Mouse (Mus musculus) liver, embryonic 15.5 days (tissue): ENCODE measurements around the gene Diexf. TPM values are rescaled to one million over a fixed set of nuclear protein-coding genes. Genes with fewer than 3 reads are reported as not detected.

Experiments
- ATAC-seq: fragments of 200-750 bp; cut with Nextera tagmentation; 2 replicates; pipeline ENCODE4 v1.8.0; 2017; ENCODE audit warnings: moderate number of reproducible peaks, mild to moderate bottlenecking, moderate library complexity; ENCODE audit not compliant: insufficient read depth
- H3K27ac ChIP-seq: fragments of 300-500 bp; sonication (generic); replicated peaks from 2 replicates; pipeline ENCODE4 v1.5.1; 2015; ENCODE audit warnings: mild to moderate bottlenecking, inconsistent platforms
- H3K27me3 ChIP-seq: fragments of 300-500 bp; sonication (generic); 2 replicates; pipeline ENCODE4 v1.6.1; 2015; ENCODE audit warnings: mild to moderate bottlenecking, inconsistent platforms
- H3K36me3 ChIP-seq: fragments of 300-500 bp; sonication (generic); replicated peaks from 2 replicates; pipeline ENCODE4 v1.6.1; 2015; ENCODE audit warnings: moderate library complexity, mild to moderate bottlenecking, inconsistent platforms
- H3K4me1 ChIP-seq: fragments of 300-500 bp; sonication (generic); replicated peaks from 2 replicates; pipeline ENCODE4 v1.6.1; 2015; ENCODE audit warnings: inconsistent platforms
- H3K4me2 ChIP-seq: fragments of 300-500 bp; sonication (generic); 2 replicates; pipeline ENCODE4 v1.6.1; 2015; ENCODE audit warnings: moderate library complexity, mild to moderate bottlenecking, inconsistent platforms
- H3K4me3 ChIP-seq: fragments of 300-500 bp; sonication (generic); replicated peaks from 2 replicates; pipeline ENCODE4 v1.5.1; 2015; ENCODE audit warnings: mild to moderate bottlenecking, inconsistent platforms
- H3K9ac ChIP-seq: fragments of 300-500 bp; sonication (generic); 2 replicates; pipeline ENCODE4 v1.6.1; 2015; ENCODE audit warnings: moderate library complexity, mild to moderate bottlenecking, inconsistent platforms
- H3K9me3 ChIP-seq: fragments of 300-500 bp; sonication (generic); replicated peaks from 2 replicates; pipeline ENCODE4 v1.6.1; 2016; ENCODE audit warnings: inconsistent platforms
- WGBS: fragments of 180-500 bp; shearing (Covaris S2); methylation state at CpG from one replicate; pipeline ENCODE4 v1.1.7; 2015; ENCODE audit warnings: mixed read lengths; ENCODE audit not compliant: insufficient replicate concordance; 5-methylcytosine and 5-hydroxymethylcytosine counted together
- polyA plus RNA-seq: library from polyadenylated mRNA; unstranded; fragments of >200 nt; fragmentation: Nextera tagmentation; extraction: Ambion mirVana; gene quantifications from 2 replicates; pipeline ENCODE4 v1.2.1, GENCODE M21; 2015

Diexf gene
- 1.8 and 2.7 TPM in 2 replicates for polyA plus RNA-seq

DNA sequence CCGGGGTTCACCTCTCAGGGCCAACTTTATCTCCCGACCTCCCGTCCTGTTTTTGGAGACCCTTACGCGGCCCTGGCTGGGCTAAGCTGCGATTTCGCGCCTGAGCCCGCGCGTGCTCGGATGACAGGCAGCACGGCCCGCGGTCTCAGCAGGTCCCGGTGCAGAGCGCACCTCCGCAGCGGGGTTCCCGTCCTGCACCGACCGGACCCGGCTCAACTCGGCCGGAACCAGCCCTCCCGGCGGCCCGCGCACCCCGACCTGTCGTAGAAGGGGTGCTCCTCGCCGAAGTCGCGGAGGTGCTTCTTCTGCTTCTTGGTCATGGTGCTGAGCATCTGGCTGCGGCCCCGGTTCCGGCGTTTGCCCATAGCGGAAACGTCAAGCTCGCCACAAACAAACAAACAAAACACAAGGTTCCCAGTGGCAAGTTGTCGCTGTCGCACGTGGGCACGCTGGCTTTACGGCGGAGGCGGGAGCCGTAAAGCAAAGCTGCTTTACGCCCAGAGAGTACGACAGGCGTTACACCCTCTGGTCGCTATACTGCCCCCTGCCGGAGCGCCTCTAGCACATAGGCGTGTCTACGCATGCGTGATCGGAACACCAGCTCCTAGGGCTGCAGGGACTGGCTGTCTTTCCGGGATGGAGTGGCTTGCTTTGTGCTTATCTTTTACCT is at the start of gene Diexf:
Gene Diexf, minus strand, starts transcription at position 487 of the 670 bp plus-strand sequence.
- H3K9me3 ChIP-seq = no peaks in the 10 kb centered on the region
- peak within 1 kb of the TSS; percentile 95 for H3K4me3 ChIP-seq
- peaks cover 28% of the 10 kb centered on the region for H3K4me1 ChIP-seq
- ATAC-seq = peak; percentile 92
- no peaks in the 10 kb centered on the region for H3K27me3 ChIP-seq
- peak within 1 kb of the TSS; percentile 95 for H3K4me2 ChIP-seq
- peak within 1 kb of the TSS; percentile 81 for H3K9ac ChIP-seq
- under 1% methylated on average over 61 of the region's 61 CpGs for WGBS
- peaks cover 22% of the 10 kb centered on the region for H3K36me3 ChIP-seq
- H3K27ac ChIP-seq = 0 out of 2 replicates have a peak within 1 kb of the TSS, but pooled peaks have one; percentile 38

DNA sequence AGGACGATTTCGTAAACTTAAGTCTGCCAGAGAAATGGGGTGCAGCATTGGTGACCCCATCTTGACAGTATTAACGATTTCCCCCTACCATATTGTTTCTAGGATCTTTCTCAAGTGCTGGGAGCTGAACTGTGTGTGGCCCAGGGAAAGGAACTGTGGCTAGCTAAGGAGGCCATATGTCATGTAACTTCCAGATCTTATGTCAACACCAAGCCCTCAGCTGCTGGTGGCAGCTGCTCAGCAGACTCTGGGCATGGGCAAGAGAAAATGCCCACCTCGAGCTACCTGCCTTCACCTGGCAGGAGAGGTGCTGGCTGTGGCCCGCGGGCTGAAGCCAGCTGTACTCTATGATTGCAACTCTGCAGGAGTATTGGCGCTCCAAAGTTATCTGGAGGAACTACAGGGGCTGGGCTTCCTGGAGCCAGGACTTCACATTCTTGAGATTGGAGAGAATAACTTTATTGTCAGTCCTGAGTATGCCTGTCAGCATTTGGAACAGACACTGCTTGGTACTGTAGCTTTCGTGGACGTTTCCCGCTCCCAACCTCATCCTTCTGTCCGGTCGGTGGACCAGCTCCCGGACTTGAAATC is 44.2 kb upstream of the Diexf start:
- H3K4me1 ChIP-seq = peaks cover 31% of the 10 kb centered on the region
- no peaks in the 10 kb centered on the region for H3K36me3 ChIP-seq
- peak overlapping the region; percentile 78 for H3K4me3 ChIP-seq
- peak overlapping the region; percentile 76 for H3K9ac ChIP-seq
- H3K27me3 ChIP-seq = no peaks in the 10 kb centered on the region
- peak overlapping the region; percentile 95 for H3K4me2 ChIP-seq
- no peak for ATAC-seq
- 72% methylated on average over 13 of the region's 13 CpGs for WGBS
- H3K27ac ChIP-seq = peak overlapping the region; percentile 78
- H3K9me3 ChIP-seq = no peaks in the 10 kb centered on the region

DNA sequence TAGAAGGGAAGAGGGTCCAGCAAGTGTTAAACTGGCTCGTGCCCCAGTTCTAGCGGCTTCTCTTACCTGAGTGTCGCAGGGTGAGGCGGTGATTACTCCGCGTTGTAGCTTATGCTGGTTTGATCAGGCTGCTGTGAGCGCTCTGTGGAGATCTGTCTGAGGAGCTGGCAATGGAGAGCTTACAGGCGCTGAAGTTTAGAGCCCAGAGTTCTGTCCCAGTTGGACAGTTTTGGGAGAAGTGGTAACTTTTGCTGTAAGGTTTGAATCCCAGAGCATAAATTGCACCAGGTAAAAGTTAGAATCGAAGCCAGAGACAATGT is 43.7 kb upstream of the Diexf start:
- Histone ChIP-seq H3K4me3 (peak overlapping the region; percentile 78), H3K36me3 (no peaks in the 10 kb centered on the region), H3K27ac (peak overlapping the region; percentile 78), H3K27me3 (no peaks in the 10 kb centered on the region), H3K9me3 (no peaks in the 10 kb centered on the region), H3K9ac (peak overlapping the region; percentile 76), H3K4me2 (peak overlapping the region; percentile 95), H3K4me1 (peaks cover 31% of the 10 kb centered on the region)
- 11% methylated on average over 9 of the region's 9 CpGs for WGBS
- ATAC-seq = no peak

DNA sequence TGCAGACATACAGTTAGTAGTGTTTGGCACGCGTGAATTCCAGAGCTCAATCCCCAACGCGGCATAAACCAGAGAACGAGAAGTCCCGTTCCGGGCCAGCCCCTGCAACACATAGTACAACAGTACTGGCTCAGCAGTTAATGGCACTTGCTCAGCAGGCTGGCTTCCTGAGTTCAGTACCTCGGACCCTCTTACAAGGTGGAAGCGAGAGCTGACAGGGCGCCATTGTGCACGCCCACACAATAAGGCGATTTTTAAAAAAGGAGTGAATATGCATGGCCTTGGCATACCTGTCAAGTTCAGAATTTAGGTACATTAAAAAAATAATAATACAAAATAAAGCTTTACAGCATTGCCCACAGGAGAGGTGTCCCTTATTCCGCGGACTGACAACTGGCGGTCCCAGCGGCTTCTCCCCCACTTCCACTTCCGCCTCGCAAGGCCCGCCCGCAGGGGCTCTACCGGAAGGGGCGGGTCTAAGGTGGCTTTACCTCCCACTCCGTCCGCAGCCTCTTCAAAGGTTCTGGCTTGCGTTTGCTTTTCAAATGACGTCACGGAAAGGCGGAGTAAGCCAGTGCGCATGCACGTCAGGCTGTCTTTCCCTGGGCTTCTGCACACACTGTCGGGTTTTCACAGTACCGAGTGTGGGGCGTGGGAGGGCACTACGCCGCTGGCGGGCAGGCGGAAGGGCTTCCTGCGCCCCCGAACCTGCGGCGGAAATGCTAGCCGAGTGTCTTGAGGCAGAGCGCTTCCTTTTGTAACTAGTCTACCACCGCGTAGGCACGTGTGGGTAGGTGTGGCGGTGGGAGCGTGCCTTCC is 43.1 kb upstream of the Diexf start:
- under 1% methylated on average over 48 of the region's 48 CpGs for WGBS
- Histone ChIP-seq H3K4me1 (peaks cover 31% of the 10 kb centered on the region), H3K9ac (peak overlapping the region; percentile 76), H3K27me3 (no peaks in the 10 kb centered on the region), H3K36me3 (no peaks in the 10 kb centered on the region), H3K4me2 (peak overlapping the region; percentile 95), H3K4me3 (peak overlapping the region; percentile 78), H3K9me3 (no peaks in the 10 kb centered on the region), H3K27ac (peak overlapping the region; percentile 78)
- ATAC-seq = peak; percentile 98

DNA sequence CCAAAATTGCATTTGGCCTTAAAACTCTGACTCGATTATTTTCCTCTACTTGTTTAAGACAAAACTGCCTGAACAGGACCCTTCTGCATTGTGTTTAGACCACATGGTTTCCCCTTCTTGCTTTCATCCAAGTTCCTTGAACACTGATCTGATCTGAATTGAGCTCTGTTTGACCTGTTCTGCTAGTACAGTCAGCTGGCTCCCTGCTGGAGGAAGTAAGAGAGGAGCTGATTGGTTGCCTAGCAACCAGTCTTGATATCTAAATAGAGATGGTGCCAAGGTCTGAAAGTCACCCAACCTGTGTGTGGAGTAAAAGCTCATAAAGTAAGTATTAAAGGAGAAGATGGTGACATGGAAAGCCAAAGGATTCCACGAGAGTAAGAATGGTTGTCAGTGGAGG is 39.8 kb upstream of the Diexf start:
- H3K36me3 ChIP-seq = no peaks in the 10 kb centered on the region
- 54% methylated on average over 2 of the region's 2 CpGs for WGBS
- no peak overlapping the region for H3K4me3 ChIP-seq
- no peak for ATAC-seq
- no peak overlapping the region for H3K27ac ChIP-seq
- no peak overlapping the region for H3K4me2 ChIP-seq
- H3K9me3 ChIP-seq = no peaks in the 10 kb centered on the region
- H3K9ac ChIP-seq = no peak overlapping the region
- peaks cover 30% of the 10 kb centered on the region for H3K4me1 ChIP-seq
- no peaks in the 10 kb centered on the region for H3K27me3 ChIP-seq

DNA sequence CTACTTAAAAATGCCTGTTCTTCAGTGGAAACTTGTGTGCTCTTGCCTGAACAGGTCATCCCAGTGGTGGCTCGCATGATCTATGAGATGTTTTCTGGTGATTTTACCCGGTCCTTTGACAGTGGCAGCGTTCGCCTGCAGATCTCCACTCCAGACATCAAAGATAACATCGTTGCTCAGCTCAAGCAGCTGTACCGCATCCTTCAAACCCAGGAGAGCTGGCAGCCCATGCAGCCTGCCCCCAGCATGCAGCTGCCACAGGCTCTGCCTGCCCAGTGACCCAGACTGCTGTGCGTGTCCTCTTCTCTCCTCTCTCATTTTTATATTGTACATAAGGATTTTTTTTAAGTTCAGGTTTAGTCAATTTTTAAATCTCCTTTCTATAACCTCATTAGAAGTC is 39.2 kb upstream of the Diexf start:
- no peak overlapping the region for H3K4me2 ChIP-seq
- H3K9me3 ChIP-seq = no peaks in the 10 kb centered on the region
- WGBS = 69% methylated on average over 7 of the region's 7 CpGs
- H3K36me3 ChIP-seq = no peaks in the 10 kb centered on the region
- peaks cover 24% of the 10 kb centered on the region for H3K4me1 ChIP-seq
- no peak overlapping the region for H3K4me3 ChIP-seq
- no peak for ATAC-seq
- H3K27ac ChIP-seq = no peak overlapping the region
- H3K27me3 ChIP-seq = no peaks in the 10 kb centered on the region
- no peak overlapping the region for H3K9ac ChIP-seq

DNA sequence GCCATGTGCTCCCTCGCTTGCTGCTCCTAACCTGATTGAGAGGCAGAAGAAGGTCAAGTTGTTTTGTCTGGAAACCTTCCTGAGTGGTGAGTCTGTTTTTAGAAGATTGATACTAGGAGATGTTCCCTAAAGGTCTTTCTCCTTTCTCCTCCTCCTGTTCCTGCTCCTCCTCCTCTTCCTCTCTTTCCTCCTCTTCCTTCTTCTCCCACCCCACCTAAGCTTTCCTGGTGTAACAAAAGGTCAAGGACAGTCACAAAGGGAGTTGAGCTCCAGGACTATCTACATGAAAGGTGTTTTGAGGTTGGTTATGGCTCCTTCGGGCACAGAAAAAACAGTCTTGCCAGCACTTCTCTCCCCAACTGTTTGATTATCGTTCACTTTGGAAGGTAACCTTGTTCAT is 37.7 kb upstream of the Diexf start, which contains the start of gene A130010J15Rik:
Gene A130010J15Rik, plus strand, starts transcription at position 301 of the 400 bp plus-strand sequence.
- H3K4me1 ChIP-seq = peaks cover 14% of the 10 kb centered on the region
- no peak within 1 kb of the TSS for H3K27ac ChIP-seq
- no peak within 1 kb of the TSS for H3K9ac ChIP-seq
- no peak within 1 kb of the TSS for H3K4me2 ChIP-seq
- H3K27me3 ChIP-seq = no peaks in the 10 kb centered on the region
- no peaks in the 10 kb centered on the region for H3K36me3 ChIP-seq
- H3K9me3 ChIP-seq = no peaks in the 10 kb centered on the region
- no peak within 1 kb of the TSS for H3K4me3 ChIP-seq
- WGBS = 68% methylated on average over 3 of the region's 3 CpGs
- no peak for ATAC-seq

DNA sequence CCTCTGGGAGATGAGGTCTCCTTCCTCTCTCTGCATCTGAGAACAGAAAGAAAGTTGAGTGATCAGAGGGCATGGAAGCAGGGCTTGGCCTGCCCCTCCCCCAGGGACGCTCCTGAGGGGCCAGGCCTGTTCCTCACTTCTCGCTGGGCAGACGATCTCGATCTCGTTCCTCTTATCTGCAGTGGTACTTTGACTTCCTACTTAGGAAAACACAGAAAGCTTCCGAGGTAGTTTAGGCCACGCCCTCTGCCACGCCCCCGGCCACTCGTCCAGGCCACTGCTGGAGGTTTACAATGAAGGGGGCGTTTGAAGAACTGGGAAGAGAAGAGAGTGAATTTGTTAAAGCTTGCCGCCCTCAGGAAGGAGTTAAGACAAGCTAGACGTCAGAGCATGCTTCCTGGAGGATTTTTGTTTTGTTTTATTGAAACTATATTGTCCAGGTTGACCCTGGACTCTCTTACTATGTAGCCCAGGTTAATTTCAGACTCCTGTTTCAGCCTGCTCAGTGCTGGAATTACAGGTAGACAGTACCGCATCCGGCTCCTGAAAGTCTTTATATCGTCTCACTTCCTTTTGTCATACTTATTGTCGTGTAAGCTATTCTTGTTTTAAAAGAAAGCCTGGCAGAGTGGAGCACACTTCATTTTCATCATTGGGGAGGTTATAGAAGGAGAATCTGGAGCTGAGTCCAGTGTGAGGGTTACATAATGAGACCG is 30.4 kb upstream of the Diexf start:
- ATAC-seq = peak; percentile 60
- Histone ChIP-seq H3K27me3 (no peaks in the 10 kb centered on the region), H3K4me3 (peak overlapping the region; percentile 6; the same call in 1 of the 2 replicates), H3K36me3 (no peaks in the 10 kb centered on the region), H3K4me1 (peaks cover 34% of the 10 kb centered on the region), H3K9ac (no peak overlapping the region), H3K27ac (no peak overlapping the region), H3K9me3 (no peaks in the 10 kb centered on the region), H3K4me2 (peak overlapping the region; percentile 53)
- WGBS = 14% methylated on average over 18 of the region's 18 CpGs

DNA sequence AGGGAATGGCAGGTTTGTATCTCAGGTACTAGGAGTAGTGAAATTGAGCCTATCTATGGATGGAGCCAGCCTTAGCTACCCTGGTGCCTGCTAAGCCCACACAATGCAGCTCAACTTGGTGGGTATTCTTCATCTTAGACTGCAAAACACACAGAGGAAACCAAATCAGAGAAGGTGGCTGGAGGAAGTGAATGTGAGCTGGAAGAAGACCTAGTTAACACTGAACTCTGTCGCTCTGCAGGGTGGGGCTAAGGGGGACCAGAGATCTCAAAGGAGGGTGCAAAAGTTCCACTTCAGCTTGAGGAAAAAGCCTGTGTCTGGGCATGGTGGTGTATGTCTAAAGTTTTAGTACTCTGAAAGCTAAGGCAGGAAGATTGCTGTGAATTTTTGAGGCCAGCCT is 29.5 kb upstream of the Diexf start:
- Histone ChIP-seq H3K4me3 (no peak overlapping the region), H3K4me1 (peaks cover 34% of the 10 kb centered on the region), H3K27me3 (no peaks in the 10 kb centered on the region), H3K27ac (no peak overlapping the region), H3K9me3 (no peaks in the 10 kb centered on the region), H3K9ac (no peak overlapping the region), H3K4me2 (no peak overlapping the region; the same call in 1 of the 2 replicates), H3K36me3 (no peaks in the 10 kb centered on the region)
- no peak for ATAC-seq
- WGBS = 17% methylated on average over 1 of the region's 1 CpGs

DNA sequence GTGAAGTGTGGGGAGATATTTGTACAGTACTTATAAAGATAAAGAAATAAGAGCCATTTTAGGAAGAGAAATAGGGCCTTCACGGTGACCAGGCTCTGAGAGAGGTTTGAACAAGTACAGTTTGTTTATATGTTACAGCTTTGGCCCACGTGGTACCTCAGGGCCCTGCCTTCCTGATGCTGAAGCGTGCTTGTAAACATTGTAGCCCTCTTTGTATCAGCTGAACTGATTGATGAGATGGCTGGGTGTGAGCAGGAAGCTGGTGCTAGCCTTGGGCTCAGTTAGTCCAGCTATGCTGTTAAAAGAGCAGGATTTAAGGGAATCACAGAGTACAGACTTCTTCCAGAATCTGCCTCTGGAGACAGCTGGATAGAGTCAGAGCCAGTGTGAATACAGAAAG is 29.1 kb upstream of the Diexf start:
- H3K4me1 ChIP-seq = peaks cover 34% of the 10 kb centered on the region
- H3K9ac ChIP-seq = no peak overlapping the region
- H3K9me3 ChIP-seq = no peaks in the 10 kb centered on the region
- H3K4me3 ChIP-seq = no peak overlapping the region
- WGBS = 45% methylated on average over 3 of the region's 3 CpGs
- no peak overlapping the region for H3K4me2 ChIP-seq
- H3K36me3 ChIP-seq = no peaks in the 10 kb centered on the region
- no peak for ATAC-seq
- H3K27ac ChIP-seq = no peak overlapping the region
- peaks cover 4% of the 10 kb centered on the region for H3K27me3 ChIP-seq

DNA sequence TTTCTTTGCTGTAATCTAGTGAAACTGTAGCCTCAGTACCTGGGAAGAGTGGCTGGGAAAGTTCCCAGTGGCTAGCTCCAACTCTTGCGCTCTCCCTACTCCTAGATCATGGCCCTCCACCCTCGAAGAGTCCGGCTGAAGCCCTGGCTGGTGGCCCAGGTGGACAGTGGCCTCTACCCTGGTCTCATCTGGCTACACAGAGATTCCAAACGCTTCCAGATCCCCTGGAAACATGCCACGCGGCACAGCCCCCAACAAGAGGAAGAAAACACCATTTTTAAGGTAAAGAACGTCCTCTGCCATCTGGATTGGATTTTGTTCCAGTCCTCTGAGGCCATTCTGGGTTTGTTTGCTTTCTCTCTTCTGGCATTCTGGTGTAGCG is 27.0 kb upstream of the Diexf start:
- Histone ChIP-seq H3K36me3 (no peaks in the 10 kb centered on the region), H3K9ac (no peak overlapping the region), H3K4me1 (peaks cover 44% of the 10 kb centered on the region), H3K4me3 (no peak overlapping the region), H3K9me3 (no peaks in the 10 kb centered on the region), H3K27ac (no peak overlapping the region), H3K4me2 (no peak overlapping the region), H3K27me3 (peaks cover 24% of the 10 kb centered on the region)
- no peak for ATAC-seq
- WGBS = 62% methylated on average over 8 of the region's 8 CpGs
